Mouse (Mus musculus) inflammation-experienced regulatory T-cells, adult 6 months (primary cell): ENCODE results near the gene Tnp1. TPM values are rescaled to one million over a fixed set of nuclear protein-coding genes. Genes with fewer than 3 reads are reported as not detected.

Experiments
- ATAC-seq: one replicate; pipeline ENCODE4 v1.8.0; 2017
- polyA plus RNA-seq, 3 experiments: library from polyadenylated mRNA; unstranded; fragments of 100-300 nt; shearing (Covaris generic); gene quantifications; one replicate each; pipeline ENCODE4 v1.2.1; 2017

Tnp1 gene
- polyA plus RNA-seq = not detected

- no peak for ATAC-seq
These were observed at the start of gene Tnp1 for GRCm38 (mm10) chr1:73015731-73016130. Gene Tnp1 (minus strand): TSS chr1:73015909.

GRCm38 (mm10) chr1:73064336-73064735 lies 48.6 kb upstream of the Tnp1 start:
- no peak for ATAC-seq

GRCm38 (mm10) chr1:73061491-73062233 lies 46.0 kb upstream of the Tnp1 start:
- ATAC-seq = no peak

- ATAC-seq = no peak
These were observed 44.6 kb upstream of the Tnp1 start for GRCm38 (mm10) chr1:73060271-73060670.

GRCm38 (mm10) chr1:73056266-73057001 lies 40.7 kb upstream of the Tnp1 start:
- no peak for ATAC-seq

- no peak for ATAC-seq
These were observed 40.1 kb upstream of the Tnp1 start for GRCm38 (mm10) chr1:73055820-73056219.

GRCm38 (mm10) chr1:73055206-73055605 lies 39.5 kb upstream of the Tnp1 start:
- no peak for ATAC-seq

- no peak for ATAC-seq
These were observed 38.0 kb upstream of the Tnp1 start for GRCm38 (mm10) chr1:73053545-73054326.

- ATAC-seq = no peak
These were observed 31.4 kb upstream of the Tnp1 start for GRCm38 (mm10) chr1:73046896-73047672.

- ATAC-seq = no peak
These were observed 30.4 kb upstream of the Tnp1 start for GRCm38 (mm10) chr1:73045948-73046685.

GRCm38 (mm10) chr1:73043671-73044070 lies 28.0 kb upstream of the Tnp1 start:
- ATAC-seq = no peak

GRCm38 (mm10) chr1:73040691-73041425 lies 25.1 kb upstream of the Tnp1 start:
- no peak for ATAC-seq

- no peak for ATAC-seq
These were observed 22.8 kb upstream of the Tnp1 start for GRCm38 (mm10) chr1:73038532-73038931.

GRCm38 (mm10) chr1:73036536-73036935 lies 20.8 kb upstream of the Tnp1 start:
- ATAC-seq = no peak

- ATAC-seq = no peak
These were observed 20.0 kb upstream of the Tnp1 start for GRCm38 (mm10) chr1:73035726-73036125.

GRCm38 (mm10) chr1:73032491-73032890 lies 16.8 kb upstream of the Tnp1 start:
- no peak for ATAC-seq

- ATAC-seq = no peak
These were observed 13.0 kb upstream of the Tnp1 start for GRCm38 (mm10) chr1:73028741-73029140.

- ATAC-seq = no peak
These were observed 11.7 kb upstream of the Tnp1 start for GRCm38 (mm10) chr1:73027381-73027780.

GRCm38 (mm10) chr1:73026786-73027299 lies 11.1 kb upstream of the Tnp1 start:
- no peak for ATAC-seq

GRCm38 (mm10) chr1:73026157-73026556 lies 10.4 kb upstream of the Tnp1 start:
- ATAC-seq = no peak

GRCm38 (mm10) chr1:73006847-73007246 lies 8.9 kb downstream of the Tnp1 start:
- no peak for ATAC-seq
